Mouse (Mus musculus): ENCODE measurements at regions not wholly inside any gene's neighbourhood (a gene's known extent, or its start where the extent isn't known, plus 50 kb on each side); places are given as distances from the start of the nearest gene placed in this dataset.
A peak's percentile ranks its signal among the peaks of the same experiment; 100 is the strongest.

DNA sequence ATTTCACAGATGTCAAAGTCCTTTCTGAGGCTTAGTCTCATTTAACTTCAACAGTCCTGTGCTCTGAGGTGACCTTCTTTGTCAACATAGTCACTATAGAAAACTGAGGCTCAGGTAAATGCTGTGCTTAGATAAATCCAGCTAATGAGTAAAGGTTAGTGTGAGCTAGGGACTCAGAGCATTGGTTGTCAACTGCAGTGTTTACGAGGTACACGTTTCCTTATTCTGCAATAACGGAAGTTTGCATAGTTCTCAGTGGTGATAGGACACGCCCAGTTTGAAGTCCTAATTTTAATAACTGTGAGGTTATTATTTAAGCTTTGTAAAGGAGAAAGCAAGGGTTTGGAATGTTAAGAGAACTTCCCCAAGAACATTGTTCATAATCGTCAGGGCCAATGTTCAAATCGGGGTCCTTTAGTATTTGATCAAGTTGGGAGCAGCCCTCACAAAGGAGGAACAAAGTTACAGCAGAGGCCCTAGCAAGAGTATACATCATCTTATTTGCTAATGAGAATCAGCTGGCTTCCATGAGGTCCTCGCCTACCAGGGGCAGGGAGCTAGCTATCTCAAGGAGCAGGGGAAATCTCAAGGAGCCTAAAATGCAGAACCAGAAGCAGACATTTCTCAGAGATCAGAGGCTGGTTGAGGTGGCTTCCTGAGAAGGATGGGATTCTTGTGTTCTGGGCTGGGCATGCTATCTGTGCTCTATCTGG is 268.6 kb downstream of the Tmem38b start:
- 38% methylated on average over 7 of the region's 7 CpGs for WGBS
- no peaks in the 10 kb centered on the region for H3K27me3 ChIP-seq (replicated peaks; ENCODE audit: control insufficient read depth, insufficient read depth, low read length)
- no peak for TF ChIP-seq CTCF (IDR thresholded peaks at IDR 0.05; ENCODE audit: low read depth)
- 0 out of 2 replicates have a peak overlapping the region, but pooled peaks have one; percentile 6 for H3K4me2 ChIP-seq (replicated peaks; ENCODE audit: low read depth)
- no peak overlapping the region for H3K9ac ChIP-seq (ENCODE audit: low read depth, low read length)
- no peaks in the 10 kb centered on the region for H3K36me3 ChIP-seq (ENCODE audit: control insufficient read depth, insufficient read depth)
- ATAC-seq, result peak; percentile 98
- no peaks in the 10 kb centered on the region for H3K4me1 ChIP-seq (replicated peaks; ENCODE audit: control insufficient read depth, insufficient read depth, low read length)
- peak overlapping the region; percentile 46; the same call in 1 of the 2 replicates for H3K27ac ChIP-seq (ENCODE audit: low read depth, low read length)
- no peak overlapping the region for H3K4me3 ChIP-seq (ENCODE audit: low read depth, low read length)
- H3K9me3 ChIP-seq (ENCODE audit: control insufficient read depth), result no peaks in the 10 kb centered on the region

DNA sequence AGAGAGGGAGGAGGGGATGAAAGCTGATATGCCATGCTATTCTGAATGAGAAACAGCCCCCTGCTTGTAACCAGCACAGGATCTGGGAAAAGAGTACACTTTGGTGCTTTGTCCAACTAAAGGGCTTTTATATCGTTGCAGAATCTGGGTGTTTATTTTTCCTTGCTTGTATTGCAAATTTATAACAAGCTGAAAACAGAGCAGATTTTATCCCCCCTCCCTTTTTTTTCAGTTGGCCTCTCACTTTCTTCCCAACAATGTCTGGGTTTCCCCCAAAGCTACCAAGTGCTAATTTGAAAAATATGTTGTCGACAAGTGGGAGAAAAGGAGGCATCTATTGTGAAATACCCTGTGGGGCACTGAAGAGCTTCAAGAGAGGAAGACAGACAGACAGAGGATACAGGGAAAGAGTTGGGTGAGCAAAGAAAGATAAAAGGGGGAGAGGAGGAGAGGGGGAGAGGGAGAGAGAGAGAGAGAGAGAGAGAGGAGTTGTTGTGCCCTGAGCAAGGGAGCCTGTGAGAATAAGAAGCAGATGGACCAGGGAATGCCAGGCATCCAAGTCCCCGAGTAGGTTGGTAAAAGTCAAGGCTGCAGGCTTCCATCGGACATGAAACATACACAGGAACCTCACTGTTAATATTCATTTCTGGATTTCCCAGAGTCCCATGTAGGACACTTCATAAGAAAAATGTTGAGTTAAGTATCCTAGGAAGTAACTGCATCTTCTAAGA is 269.5 kb downstream of the Tmem38b start:
- no peaks in the 10 kb centered on the region for H3K27me3 ChIP-seq (replicated peaks; ENCODE audit: control insufficient read depth, insufficient read depth, low read length)
- H3K4me1 ChIP-seq (replicated peaks; ENCODE audit: control insufficient read depth, insufficient read depth, low read length), result no peaks in the 10 kb centered on the region
- ATAC-seq, result no peak
- no peak overlapping the region for H3K4me3 ChIP-seq (ENCODE audit: low read depth, low read length)
- no peak overlapping the region for H3K9ac ChIP-seq (ENCODE audit: low read depth, low read length)
- no peak overlapping the region for H3K27ac ChIP-seq (ENCODE audit: low read depth, low read length)
- 69% methylated on average over 4 of the region's 4 CpGs for WGBS
- TF ChIP-seq CTCF (IDR thresholded peaks at IDR 0.05; ENCODE audit: low read depth), result no peak
- no peaks in the 10 kb centered on the region for H3K9me3 ChIP-seq (ENCODE audit: control insufficient read depth)
- H3K36me3 ChIP-seq (ENCODE audit: control insufficient read depth, insufficient read depth), result no peaks in the 10 kb centered on the region
- H3K4me2 ChIP-seq (replicated peaks; ENCODE audit: low read depth), result no peak overlapping the region

DNA sequence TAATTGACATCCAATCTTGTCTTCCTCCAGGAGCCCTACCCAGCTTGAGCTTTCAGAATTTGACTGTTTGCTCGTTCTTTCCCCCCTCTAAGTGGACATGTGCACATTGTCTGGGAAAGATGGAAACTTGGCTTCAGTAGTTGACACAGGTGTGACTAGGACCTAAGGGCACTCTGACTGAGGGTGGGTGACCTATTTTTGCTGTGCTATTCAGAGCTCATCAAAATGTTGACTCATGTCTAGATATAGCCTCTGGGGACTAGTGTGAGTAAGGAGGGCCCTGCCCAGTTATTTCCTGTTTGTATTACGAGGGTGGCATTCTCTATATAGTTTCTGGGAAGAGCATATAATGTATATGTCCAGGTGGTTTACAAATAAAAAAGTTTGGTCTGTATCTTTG is 271.7 kb downstream of the Tmem38b start:
- Histone ChIP-seq H3K27ac (ENCODE audit: low read depth, low read length) (no peak overlapping the region), H3K4me2 (replicated peaks; ENCODE audit: low read depth) (no peak overlapping the region), H3K36me3 (ENCODE audit: control insufficient read depth, insufficient read depth) (no peaks in the 10 kb centered on the region), H3K9me3 (ENCODE audit: control insufficient read depth) (no peaks in the 10 kb centered on the region), H3K27me3 (replicated peaks; ENCODE audit: control insufficient read depth, insufficient read depth, low read length) (no peaks in the 10 kb centered on the region), H3K9ac (ENCODE audit: low read depth, low read length) (no peak overlapping the region), H3K4me3 (ENCODE audit: low read depth, low read length) (no peak overlapping the region), H3K4me1 (replicated peaks; ENCODE audit: control insufficient read depth, insufficient read depth, low read length) (no peaks in the 10 kb centered on the region)
- no peak for TF ChIP-seq CTCF (IDR thresholded peaks at IDR 0.05; ENCODE audit: low read depth)
- WGBS, result 60% methylated on average over 2 of the region's 2 CpGs
- no peak for ATAC-seq

DNA sequence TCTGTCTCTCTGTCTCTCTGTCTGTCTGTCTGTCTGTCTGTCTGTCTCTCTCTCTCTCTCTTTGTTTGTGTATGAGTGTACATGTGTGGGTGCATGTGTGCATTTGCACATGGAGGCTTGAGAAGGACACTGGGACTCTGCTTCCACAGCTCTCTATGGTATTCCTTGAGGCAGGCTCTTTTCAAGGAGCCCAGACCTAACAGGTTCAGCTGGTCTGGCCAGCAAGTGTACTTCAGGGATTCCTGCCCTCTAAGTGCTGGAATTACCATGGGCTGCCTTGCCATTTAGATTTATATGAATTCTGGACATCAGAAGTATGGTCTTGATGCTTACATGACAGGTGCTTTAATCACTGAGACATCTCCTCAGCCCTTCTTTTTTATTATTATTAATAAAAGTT is 274.4 kb downstream of the Tmem38b start:
- TF ChIP-seq CTCF (IDR thresholded peaks at IDR 0.05; ENCODE audit: low read depth), result no peak
- Histone ChIP-seq H3K9ac (ENCODE audit: low read depth, low read length) (no peak overlapping the region), H3K36me3 (ENCODE audit: control insufficient read depth, insufficient read depth) (no peaks in the 10 kb centered on the region), H3K9me3 (ENCODE audit: control insufficient read depth) (no peaks in the 10 kb centered on the region), H3K4me2 (replicated peaks; ENCODE audit: low read depth) (no peak overlapping the region), H3K27ac (ENCODE audit: low read depth, low read length) (no peak overlapping the region), H3K4me1 (replicated peaks; ENCODE audit: control insufficient read depth, insufficient read depth, low read length) (no peaks in the 10 kb centered on the region), H3K4me3 (ENCODE audit: low read depth, low read length) (no peak overlapping the region), H3K27me3 (replicated peaks; ENCODE audit: control insufficient read depth, insufficient read depth, low read length) (no peaks in the 10 kb centered on the region)
- no peak for ATAC-seq

DNA sequence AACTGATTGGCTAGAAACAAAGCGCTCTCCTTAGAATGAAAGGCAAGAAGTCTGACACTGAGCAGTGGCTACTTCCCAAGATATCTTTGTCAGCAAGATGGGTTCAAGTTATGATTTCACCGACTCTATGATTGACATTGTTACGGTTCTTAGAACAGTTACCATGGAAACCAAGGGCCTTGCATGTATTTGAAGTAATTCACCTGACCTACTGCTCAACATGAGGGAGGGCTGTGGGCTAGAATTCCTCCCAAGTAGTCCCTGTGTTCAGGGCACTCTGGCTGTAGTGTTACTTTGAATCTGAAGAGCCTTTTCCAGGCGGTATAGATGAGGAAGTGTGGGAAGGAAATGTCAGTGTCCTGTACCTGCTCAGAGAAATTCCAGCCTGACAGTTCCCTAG is 281.1 kb downstream of the Tmem38b start:
- 67% methylated on average over 4 of the region's 4 CpGs for WGBS
- Histone ChIP-seq H3K4me3 (ENCODE audit: low read depth, low read length) (no peak overlapping the region), H3K27me3 (replicated peaks; ENCODE audit: control insufficient read depth, insufficient read depth, low read length) (no peaks in the 10 kb centered on the region), H3K9me3 (ENCODE audit: control insufficient read depth) (no peaks in the 10 kb centered on the region), H3K36me3 (ENCODE audit: control insufficient read depth, insufficient read depth) (no peaks in the 10 kb centered on the region), H3K27ac (ENCODE audit: low read depth, low read length) (no peak overlapping the region), H3K9ac (ENCODE audit: low read depth, low read length) (no peak overlapping the region), H3K4me2 (replicated peaks; ENCODE audit: low read depth) (no peak overlapping the region), H3K4me1 (replicated peaks; ENCODE audit: control insufficient read depth, insufficient read depth, low read length) (no peaks in the 10 kb centered on the region)
- no peak for ATAC-seq
- TF ChIP-seq CTCF (IDR thresholded peaks at IDR 0.05; ENCODE audit: low read depth), result no peak

DNA sequence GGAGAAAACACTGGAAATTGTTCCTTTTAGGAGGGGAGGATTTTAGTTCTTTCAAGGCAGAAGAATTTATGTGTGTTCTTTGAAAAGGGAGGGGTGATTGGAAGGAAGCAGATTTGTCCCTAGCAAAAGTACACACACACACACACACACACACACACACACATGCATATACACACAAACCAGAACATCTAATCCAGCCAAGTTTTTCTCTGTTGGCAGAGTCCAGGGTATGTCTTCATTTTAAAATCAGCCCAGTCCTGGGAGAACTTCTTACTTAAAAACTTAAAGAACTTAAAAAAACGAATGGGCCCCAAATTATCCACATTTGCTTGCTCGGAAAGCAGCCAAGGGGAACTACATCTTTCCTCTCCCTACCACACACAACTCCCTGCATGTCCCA is 290.5 kb downstream of the Tmem38b start:
- TF ChIP-seq CTCF (IDR thresholded peaks at IDR 0.05; ENCODE audit: low read depth), result no peak
- Histone ChIP-seq H3K9me3 (ENCODE audit: control insufficient read depth) (no peaks in the 10 kb centered on the region), H3K36me3 (ENCODE audit: control insufficient read depth, insufficient read depth) (no peaks in the 10 kb centered on the region), H3K27me3 (replicated peaks; ENCODE audit: control insufficient read depth, insufficient read depth, low read length) (no peaks in the 10 kb centered on the region), H3K27ac (ENCODE audit: low read depth, low read length) (no peak overlapping the region), H3K4me2 (replicated peaks; ENCODE audit: low read depth) (no peak overlapping the region), H3K4me1 (replicated peaks; ENCODE audit: control insufficient read depth, insufficient read depth, low read length) (no peaks in the 10 kb centered on the region), H3K4me3 (ENCODE audit: low read depth, low read length) (no peak overlapping the region), H3K9ac (ENCODE audit: low read depth, low read length) (no peak overlapping the region)
- no peak for ATAC-seq
- 48% methylated on average over 2 of the region's 2 CpGs for WGBS
